Mouse (Mus musculus) embryonic facial prominence, embryonic 14.5 days (tissue): ENCODE data around the gene Zc3hav1. TPM values are rescaled to one million over a fixed set of nuclear protein-coding genes. Genes with fewer than 3 reads are reported as not detected.
A peak's percentile ranks its signal among the peaks of the same experiment; 100 is the strongest.

ENCODE experiments used
- ATAC-seq: fragments of 200-750 bp; cut with Nextera tagmentation; 2 replicates; pipeline ENCODE4 v1.8.0; 2017; ENCODE audit warnings: low read depth, moderate number of reproducible peaks, moderate TSS enrichment
- DNase-seq: peaks from one replicate; pipeline ENCODE4 v3.0.0-alpha.2; 2015; ENCODE audit warnings: low spot score
- H3K27ac ChIP-seq: fragments of 300-500 bp; sonication (generic); replicated peaks from 2 replicates; pipeline ENCODE4 v1.5.1; 2014; ENCODE audit warnings: low read depth, mild to moderate bottlenecking, low read length, moderate library complexity
- H3K27me3 ChIP-seq: fragments of 300-500 bp; sonication (generic); replicated peaks from 2 replicates; pipeline ENCODE4 v1.6.1; 2014; ENCODE audit warnings: low read length; ENCODE audit not compliant: control insufficient read depth, insufficient read depth
- H3K36me3 ChIP-seq: fragments of 300-500 bp; sonication (generic); 2 replicates; pipeline ENCODE4 v1.6.1; 2014; ENCODE audit warnings: low read length, mixed read lengths; ENCODE audit not compliant: control insufficient read depth, insufficient read depth
- H3K4me1 ChIP-seq: fragments of 300-500 bp; sonication (generic); 2 replicates; pipeline ENCODE4 v1.6.1; 2014; ENCODE audit warnings: antibody characterized with exemption, low read length; ENCODE audit not compliant: control insufficient read depth, insufficient read depth
- H3K4me2 ChIP-seq: fragments of 300-500 bp; sonication (generic); 2 replicates; pipeline ENCODE4 v1.6.1; 2014; ENCODE audit warnings: low read depth, mild to moderate bottlenecking, low read length, moderate library complexity, mixed read lengths
- H3K4me3 ChIP-seq: fragments of 300-500 bp; sonication (generic); 2 replicates; pipeline ENCODE4 v1.5.1; 2014; ENCODE audit warnings: low read depth, mild to moderate bottlenecking, low read length
- H3K9ac ChIP-seq: fragments of 300-500 bp; sonication (generic); 2 replicates; pipeline ENCODE4 v1.6.1; 2014; ENCODE audit warnings: low read depth, mild to moderate bottlenecking, low read length, moderate library complexity, mixed read lengths
- H3K9me3 ChIP-seq: fragments of 300-500 bp; sonication (generic); 2 replicates; pipeline ENCODE4 v1.6.1; 2016; ENCODE audit warnings: low read length; ENCODE audit not compliant: control insufficient read depth
- WGBS: fragments of 180-500 bp; shearing (Covaris S2); extraction: QIAGEN DNeasy Blood & Tissue Kit; methylation state at CpG from one replicate; pipeline ENCODE4 v1.1.7; 2014; 5-methylcytosine and 5-hydroxymethylcytosine counted together
- polyA plus RNA-seq: library from polyadenylated mRNA; unstranded; fragments of >200 nt; fragmentation: Nextera tagmentation; extraction: Ambion mirVana; gene quantifications from 2 replicates; pipeline ENCODE4 v1.2.1, GENCODE M21; 2014

Zc3hav1 gene
- polyA plus RNA-seq, 1 experiment from 2014 or later, result 4.7 TPM

DNA sequence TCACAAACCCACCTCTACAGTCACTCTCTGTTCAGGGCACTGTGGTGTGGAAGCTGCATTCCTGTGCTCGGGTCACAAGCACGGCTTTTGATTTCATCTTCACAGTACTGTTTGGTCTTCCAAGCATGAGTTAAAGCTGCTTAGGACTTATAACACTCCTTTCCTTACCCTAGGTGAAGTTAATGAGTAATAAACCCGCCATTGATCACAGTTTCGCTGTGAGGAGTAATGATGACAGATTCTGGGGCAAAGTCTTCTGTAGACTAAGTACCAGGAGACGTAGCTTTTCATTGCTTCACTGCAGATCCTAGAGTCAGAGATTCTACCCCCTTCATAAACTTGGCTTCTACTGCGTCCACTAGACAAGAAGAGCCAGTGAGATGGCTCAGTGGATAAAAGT, 19.1 kb downstream of the Zc3hav1 start:
- Histone ChIP-seq H3K27me3 (no peaks in the 10 kb centered on the region), H3K4me1 (no peaks in the 10 kb centered on the region), H3K27ac (no peak overlapping the region), H3K4me3 (no peak overlapping the region), H3K9me3 (no peaks in the 10 kb centered on the region), H3K9ac (no peak overlapping the region), H3K4me2 (no peak overlapping the region), H3K36me3 (no peaks in the 10 kb centered on the region)
- WGBS, result 82% methylated on average over 6 of the region's 6 CpGs
- ATAC-seq (no peak), DNase-seq (no peak)

- peak; percentile 65 for DNase-seq
- H3K4me3 ChIP-seq, result no peak overlapping the region
- no peak overlapping the region for H3K9ac ChIP-seq
- no peak overlapping the region for H3K27ac ChIP-seq
- 0 out of 2 replicates have a peak, but pooled peaks have one; percentile 33 for ATAC-seq
- H3K27me3 ChIP-seq, result no peaks in the 10 kb centered on the region
- no peaks in the 10 kb centered on the region for H3K4me1 ChIP-seq
- H3K9me3 ChIP-seq, result no peaks in the 10 kb centered on the region
- no peaks in the 10 kb centered on the region for H3K36me3 ChIP-seq
- WGBS, result 20% methylated on average over 4 of the region's 4 CpGs
- no peak overlapping the region for H3K4me2 ChIP-seq
These were observed 27.8 kb downstream of the Zc3hav1 start for GRCm38 (mm10) chr6:38326596-38326995.

- DNase-seq, result no peak
These were observed 33.8 kb downstream of the Zc3hav1 start for GRCm38 (mm10) chr6:38320621-38321020.

DNA sequence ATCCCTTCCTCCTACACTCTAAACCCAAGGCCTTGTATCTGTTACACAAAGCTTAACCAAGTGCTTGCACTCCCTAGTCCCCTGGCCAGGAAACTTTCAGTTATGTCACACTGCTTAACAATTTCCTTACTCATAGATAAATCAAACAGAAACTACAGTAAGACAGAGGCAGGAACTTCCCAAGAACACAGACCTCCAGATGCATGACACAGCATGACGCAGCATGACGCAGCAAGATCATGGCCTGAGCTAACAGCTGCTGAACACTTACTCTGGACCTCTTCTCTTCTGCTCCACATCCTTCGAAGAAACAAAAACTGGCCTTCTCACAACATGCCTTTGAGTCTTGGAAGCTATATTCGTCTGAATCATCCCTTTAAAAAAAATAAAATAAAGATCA, 38.4 kb downstream of the Zc3hav1 start:
- H3K27me3 ChIP-seq, result no peaks in the 10 kb centered on the region
- DNase-seq (no peak), ATAC-seq (no peak)
- no peak overlapping the region for H3K27ac ChIP-seq
- H3K4me3 ChIP-seq, result no peak overlapping the region
- H3K4me1 ChIP-seq, result no peaks in the 10 kb centered on the region
- no peak overlapping the region for H3K9ac ChIP-seq
- 88% methylated on average over 4 of the region's 4 CpGs for WGBS
- H3K9me3 ChIP-seq, result no peaks in the 10 kb centered on the region
- no peak overlapping the region for H3K4me2 ChIP-seq
- no peaks in the 10 kb centered on the region for H3K36me3 ChIP-seq

More at GRCm38 (mm10) chr6:38320621-38321020, 33.8 kb downstream of the Zc3hav1 start:
- Histone ChIP-seq H3K9me3 (no peaks in the 10 kb centered on the region), H3K27me3 (no peaks in the 10 kb centered on the region), H3K4me2 (no peak overlapping the region), H3K4me3 (no peak overlapping the region), H3K4me1 (no peaks in the 10 kb centered on the region), H3K9ac (no peak overlapping the region), H3K36me3 (no peaks in the 10 kb centered on the region), H3K27ac (no peak overlapping the region)
- WGBS, result 92% methylated on average over 9 of the region's 9 CpGs
- no peak for ATAC-seq

- H3K4me3 ChIP-seq, result no peak overlapping the region
- no peak overlapping the region for H3K9ac ChIP-seq
- no peaks in the 10 kb centered on the region for H3K27me3 ChIP-seq
- ATAC-seq (no peak), DNase-seq (no peak)
- H3K27ac ChIP-seq, result no peak overlapping the region
- no peaks in the 10 kb centered on the region for H3K9me3 ChIP-seq
- H3K4me1 ChIP-seq, result no peaks in the 10 kb centered on the region
- H3K4me2 ChIP-seq, result no peak overlapping the region
- no peaks in the 10 kb centered on the region for H3K36me3 ChIP-seq
These were observed 44.7 kb downstream of the Zc3hav1 start for GRCm38 (mm10) chr6:38309741-38310140.

GRCm38 (mm10) chr6:38304981-38305380, 49.4 kb downstream of the Zc3hav1 start:
- Histone ChIP-seq H3K27me3 (no peaks in the 10 kb centered on the region), H3K27ac (no peak overlapping the region), H3K9me3 (peaks cover 6% of the 10 kb centered on the region; the same call in 1 of the 2 replicates), H3K4me3 (no peak overlapping the region), H3K4me1 (no peaks in the 10 kb centered on the region), H3K36me3 (no peaks in the 10 kb centered on the region), H3K9ac (no peak overlapping the region), H3K4me2 (no peak overlapping the region)
- DNase-seq, result no peak
- WGBS, result 75% methylated on average over 3 of the region's 3 CpGs
- ATAC-seq, result no peak

GRCm38 (mm10) chr6:38298761-38299401, 55.5 kb downstream of the Zc3hav1 start, which contains the start of gene Zc3hav1l:
Gene Zc3hav1l (minus strand): TSS chr6:38299259.
- peak; percentile 98 for ATAC-seq
- DNase-seq, result peak; percentile 95

DNA sequence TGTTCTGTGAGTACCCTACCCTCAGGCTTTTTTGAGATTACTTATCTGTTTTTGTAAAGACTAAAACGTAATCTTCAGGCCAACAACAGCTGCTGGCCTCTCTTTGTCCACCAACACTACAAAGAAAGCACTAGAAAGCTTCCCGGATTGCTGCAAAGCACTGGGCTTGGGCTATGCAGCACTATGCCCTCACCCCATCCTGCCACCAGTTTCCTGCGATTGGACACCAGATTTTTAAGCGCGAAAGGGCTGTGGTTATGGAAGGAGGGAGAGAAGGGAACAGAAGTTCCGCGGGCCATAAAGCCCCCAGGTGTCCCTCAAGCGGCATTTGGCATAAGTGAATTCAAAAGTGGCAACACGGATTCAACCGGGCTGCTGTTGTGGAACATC, 56.2 kb downstream of the Zc3hav1 start:
- Histone ChIP-seq H3K27me3 (no peaks in the 10 kb centered on the region), H3K4me3 (peak overlapping the region; percentile 90), H3K4me1 (no peaks in the 10 kb centered on the region), H3K9ac (peak overlapping the region; percentile 90), H3K36me3 (peaks cover 39% of the 10 kb centered on the region), H3K9me3 (no peaks in the 10 kb centered on the region), H3K4me2 (peak overlapping the region; percentile 72), H3K27ac (peak overlapping the region; percentile 96)
- peak; percentile 20; the same call in 1 of the 2 replicates for ATAC-seq
- DNase-seq, result peak; percentile 60
- 1% methylated on average over 10 of the region's 10 CpGs for WGBS

More at GRCm38 (mm10) chr6:38298761-38299401, 55.5 kb downstream of the Zc3hav1 start, which contains the start of gene Zc3hav1l:
- Histone ChIP-seq H3K4me2 (peak within 1 kb of the TSS; percentile 72), H3K27me3 (no peaks in the 10 kb centered on the region), H3K9ac (peak within 1 kb of the TSS; percentile 90), H3K36me3 (peaks cover 33% of the 10 kb centered on the region), H3K4me1 (no peaks in the 10 kb centered on the region), H3K9me3 (no peaks in the 10 kb centered on the region), H3K27ac (peak within 1 kb of the TSS; percentile 96), H3K4me3 (peak within 1 kb of the TSS; percentile 90)
- WGBS, result 1% methylated on average over 28 of the region's 70 CpGs
